15 mouse cellular contexts compared by ENCODE assay signal in the genomic region with DNA sequence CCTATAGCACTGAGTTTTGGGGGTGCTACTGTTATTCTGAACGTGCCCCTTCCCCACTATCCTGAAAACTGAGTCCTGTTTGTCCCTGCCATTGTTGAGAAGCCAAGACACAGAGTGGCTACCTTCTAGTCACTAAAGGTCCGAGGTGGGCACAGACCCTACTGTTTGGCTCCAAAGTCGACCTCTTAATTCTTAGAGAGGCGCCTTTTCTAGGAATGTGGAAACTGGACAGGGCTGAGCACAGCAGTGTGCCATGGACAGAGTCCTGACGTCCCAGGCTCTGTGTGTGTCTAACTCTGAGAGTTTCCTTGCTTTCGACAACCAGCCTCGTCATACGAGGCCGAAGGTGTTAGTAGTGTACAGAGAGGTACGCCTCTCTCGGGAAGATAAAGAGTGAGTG. TPM values are rescaled to one million over a fixed set of nuclear protein-coding genes. Genes with fewer than 3 reads are reported as not detected.
DNase-seq lines count a peak whose midpoint lies in the region; ATAC-seq lines count a peak whose summit lies in the region.
"Had no signal": no experiment of that assay in that cellular context is flagged by ENCODE, and none has a peak within 500 bp of the region (broad histone marks: within the 10 kb centered on the region; RNA-seq: fewer than 3 reads in every experiment).

No protein-coding gene starts in this region.

- no peak for ATAC-seq in heart, embryonic 16.5 days (replicated peaks; ENCODE audit: extremely low read depth, insufficient read depth, low FRiP score)
- no peak for ATAC-seq in forebrain, embryonic 13.5 days
- ATAC-seq in intestine, embryonic 16.5 days = no peak
- no peak for ATAC-seq in neural tube, embryonic 12.5 days (ENCODE audit: low FRiP score, low read depth)

- DNase-seq in heart, adult 8-10 months (ENCODE audit: low spot score) = no peak
- no peak for DNase-seq in layer of hippocampus, adult 9-11 months
- DNase-seq in thymus, postnatal 0 days (ENCODE audit: low spot score) = no peak
- DNase-seq in testis, postnatal 10 days (ENCODE audit: low spot score) = no peak
- DNase-seq: adrenal gland, postnatal 14 days had no signal

- H3K4me3 ChIP-seq in heart, embryonic 16.5 days (ENCODE audit: low read length) = no peak overlapping the region
- no peak overlapping the region for H3K4me3 ChIP-seq in forebrain, embryonic 13.5 days
- H3K4me3 ChIP-seq in intestine, embryonic 16.5 days (ENCODE audit: low read length) = no peak overlapping the region
- no peak overlapping the region for H3K4me3 ChIP-seq in neural tube, embryonic 12.5 days
- H3K4me3 ChIP-seq: megakaryocyte, embryonic 14.5 days had no signal

- peaks cover 20% of the 10 kb centered on the region for H3K4me1 ChIP-seq in heart, embryonic 16.5 days (ENCODE audit: control insufficient read depth, insufficient read depth, low read length)
- peaks cover 69% of the 10 kb centered on the region for H3K4me1 ChIP-seq in forebrain, embryonic 13.5 days
- H3K4me1 ChIP-seq in intestine, embryonic 16.5 days (ENCODE audit: control insufficient read depth, insufficient read depth, low read length) = peaks cover 29% of the 10 kb centered on the region
- peaks cover 52% of the 10 kb centered on the region for H3K4me1 ChIP-seq in neural tube, embryonic 12.5 days

- peak overlapping the region; percentile 42 for H3K27ac ChIP-seq in heart, embryonic 16.5 days (ENCODE audit: low read length)
- H3K27ac ChIP-seq in forebrain, embryonic 13.5 days = peak overlapping the region; percentile 97
- 0 out of 2 replicates have a peak overlapping the region, but pooled peaks have one; percentile 21 for H3K27ac ChIP-seq in intestine, embryonic 16.5 days (ENCODE audit: low read length)
- H3K27ac ChIP-seq in neural tube, embryonic 12.5 days = 0 out of 2 replicates have a peak overlapping the region, but pooled peaks have one; percentile 27

- no peaks in the 10 kb centered on the region for H3K36me3 ChIP-seq in heart, embryonic 16.5 days (ENCODE audit: control insufficient read depth, insufficient read depth)
- H3K36me3 ChIP-seq in forebrain, embryonic 13.5 days (ENCODE audit: poor library complexity, severe bottlenecking) = no peaks in the 10 kb centered on the region
- no peaks in the 10 kb centered on the region for H3K36me3 ChIP-seq in intestine, embryonic 16.5 days (ENCODE audit: control insufficient read depth, insufficient read depth, low read length)
- no peaks in the 10 kb centered on the region for H3K36me3 ChIP-seq in neural tube, embryonic 12.5 days

- H3K9ac ChIP-seq in heart, embryonic 16.5 days (ENCODE audit: low read length) = no peak overlapping the region; the same call in 1 of the 2 replicates
- H3K9ac ChIP-seq in forebrain, embryonic 13.5 days = no peak overlapping the region
- no peak overlapping the region for H3K9ac ChIP-seq in intestine, embryonic 16.5 days (ENCODE audit: low read depth, low read length)
- H3K9ac ChIP-seq in neural tube, embryonic 12.5 days = no peak overlapping the region

- no peak overlapping the region for H3K4me2 ChIP-seq in heart, embryonic 16.5 days (ENCODE audit: low read depth, low read length)
- H3K4me2 ChIP-seq in forebrain, embryonic 13.5 days = no peak overlapping the region
- no peak overlapping the region for H3K4me2 ChIP-seq in intestine, embryonic 16.5 days (ENCODE audit: low read depth, low read length)
- no peak overlapping the region for H3K4me2 ChIP-seq in neural tube, embryonic 12.5 days (replicated peaks)
- H3K4me2 ChIP-seq: liver, embryonic 11.5 days had no signal

- H3K27me3 ChIP-seq in heart, embryonic 16.5 days (ENCODE audit: control insufficient read depth, insufficient read depth, low read length) = no peaks in the 10 kb centered on the region
- H3K27me3 ChIP-seq in forebrain, embryonic 13.5 days = no peaks in the 10 kb centered on the region
- H3K27me3 ChIP-seq in intestine, embryonic 16.5 days (replicated peaks; ENCODE audit: control insufficient read depth, insufficient read depth, low read length) = no peaks in the 10 kb centered on the region
- no peaks in the 10 kb centered on the region for H3K27me3 ChIP-seq in neural tube, embryonic 12.5 days (replicated peaks)

- 50% methylated on average over 11 of the region's 11 CpGs for WGBS in heart, embryonic 16.5 days
- 38% methylated on average over 11 of the region's 11 CpGs for WGBS in forebrain, embryonic 13.5 days
- 63% methylated on average over 11 of the region's 11 CpGs for WGBS in intestine, embryonic 16.5 days
- 60% methylated on average over 11 of the region's 11 CpGs for WGBS in neural tube, embryonic 12.5 days

- no peaks in the 10 kb centered on the region for H3K9me3 ChIP-seq in heart, embryonic 16.5 days (replicated peaks; ENCODE audit: control insufficient read depth, low read length)
- H3K9me3 ChIP-seq in forebrain, embryonic 13.5 days (replicated peaks) = no peaks in the 10 kb centered on the region
- H3K9me3 ChIP-seq in intestine, embryonic 16.5 days (ENCODE audit: control insufficient read depth, low read length) = no peaks in the 10 kb centered on the region
- no peaks in the 10 kb centered on the region for H3K9me3 ChIP-seq in neural tube, embryonic 12.5 days
- H3K9me3 ChIP-seq: megakaryocyte, embryonic 14.5 days had no signal

RNA-seq across cellular contexts. Expression of a gene that starts 25.7 kb away (rescaled TPM):
- 79.2 and 80.4 TPM in 2 replicates for polyA plus RNA-seq in heart, embryonic 16.5 days (2015; fragmentation: Nextera tagmentation; extraction: Ambion mirVana)
- 10 to 100 TPM; 18.1 to 21.4 (median 19.6) TPM for total RNA-seq in heart, adult 8-10 months (2022)
- polyA plus RNA-seq in forebrain, embryonic 13.5 days (2015; fragmentation: Nextera tagmentation; extraction: Ambion mirVana) = 85.2 and 86.3 TPM in 2 replicates
- polyA plus RNA-seq in intestine, embryonic 16.5 days (2015; fragmentation: Nextera tagmentation; extraction: Ambion mirVana) = 140 and 163 TPM in 2 replicates
- 75.9 and 79.1 TPM in 2 replicates for polyA plus RNA-seq in neural tube, embryonic 12.5 days (2016; fragmentation: Nextera tagmentation; extraction: Ambion mirVana)
- polyA plus RNA-seq in thymus, postnatal 0 days (2015; fragmentation: Nextera tagmentation; extraction: Ambion mirVana) = 88.4 and 90.4 TPM in 2 replicates

RNA-seq across cellular contexts. Expression of a gene that starts 54.3 kb away (rescaled TPM):
- polyA plus RNA-seq in heart, embryonic 16.5 days (2015; fragmentation: Nextera tagmentation; extraction: Ambion mirVana) = not detected in 2 replicates
- not detected for total RNA-seq in heart, adult 8-10 months (2022)
- polyA plus RNA-seq in forebrain, embryonic 13.5 days (2015; fragmentation: Nextera tagmentation; extraction: Ambion mirVana) = not detected in 2 replicates
- 0.29 and 0.87 TPM in 2 replicates for polyA plus RNA-seq in intestine, embryonic 16.5 days (2015; fragmentation: Nextera tagmentation; extraction: Ambion mirVana)
- polyA plus RNA-seq in neural tube, embryonic 12.5 days (2016; fragmentation: Nextera tagmentation; extraction: Ambion mirVana) = not detected in 2 replicates
- polyA plus RNA-seq in thymus, postnatal 0 days (2015; fragmentation: Nextera tagmentation; extraction: Ambion mirVana) = 0.30 TPM in 1 of 2 replicates, not detected in the other
- total RNA-seq: adrenal gland, postnatal 14 days; gastrocnemius, adult 18-20 months; hematopoietic stem cell, adult 5-6 weeks had no signal
- polyA plus RNA-seq: C2C12; cerebellum, adult 2 months; liver, embryonic 11.5 days had no signal

Comparison
In these comparisons a context has a peak if more than half of its experiments do, and no peak if none do; other contexts are left out.
1. H3K27ac ChIP-seq: peak in every context shown above with its lines; median percentile 97 in forebrain, embryonic 13.5 days; 42 in heart, embryonic 16.5 days; 27 in neural tube, embryonic 12.5 days; 21 in intestine, embryonic 16.5 days.